11 mouse cellular contexts compared by ENCODE assay signal in the genomic region with DNA sequence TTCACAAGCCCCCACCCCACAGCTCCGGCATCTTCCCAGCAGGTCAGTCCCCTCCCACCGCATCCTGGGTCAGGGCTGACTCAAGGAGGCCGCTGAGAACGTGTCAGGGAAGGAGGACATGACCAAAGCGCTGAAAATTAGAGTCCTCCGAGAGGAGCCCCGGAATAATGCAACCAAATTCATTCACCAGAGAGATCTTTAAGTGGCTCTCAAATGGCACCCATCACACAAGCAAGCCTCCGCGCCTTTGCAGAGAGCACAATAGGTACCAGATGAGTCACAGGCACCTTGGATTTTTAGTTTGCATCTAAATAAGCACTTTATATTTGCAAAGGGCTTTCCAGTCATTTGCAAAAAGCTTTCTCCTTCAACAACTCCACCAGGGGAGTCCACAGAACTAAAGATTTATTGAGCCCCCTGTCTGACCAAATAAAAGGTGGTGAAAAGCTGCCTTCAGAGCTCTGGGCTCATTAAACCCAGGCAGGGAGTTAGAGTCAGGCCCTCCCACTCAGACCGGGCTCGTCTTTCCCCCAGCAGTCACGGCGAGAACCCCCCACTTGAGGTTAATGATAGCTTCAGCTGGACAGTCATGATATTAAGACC. TPM values are rescaled to one million over a fixed set of nuclear protein-coding genes. Genes with fewer than 3 reads are reported as not detected.
DNase-seq lines count a peak whose midpoint lies in the region; ATAC-seq lines count a peak whose summit lies in the region.
"Had no signal": no experiment of that assay in that cellular context is flagged by ENCODE, and none has a peak within 500 bp of the region (broad histone marks: within the 10 kb centered on the region; RNA-seq: fewer than 3 reads in every experiment).

No protein-coding gene starts in this region.

- ATAC-seq in heart, embryonic 11.5 days (replicated peaks; ENCODE audit: insufficient number of reproducible peaks, low FRiP score, low TSS enrichment), result no peak
- no peak for ATAC-seq in hindbrain, embryonic 14.5 days (ENCODE audit: low FRiP score)
- peak; percentile 66 for ATAC-seq in neural tube, embryonic 11.5 days (ENCODE audit: insufficient read depth, low FRiP score, low TSS enrichment)
- no peak for ATAC-seq in CD4-positive, CD25-positive, alpha-beta regulatory T cell, adult 4 months
- ATAC-seq: liver, embryonic 12.5 days had no signal

- 0 out of 2 replicates have a peak, but pooled peaks cover 3% of the 10 kb centered on the region for H3K9me3 ChIP-seq in heart, embryonic 11.5 days (replicated peaks; ENCODE audit: control insufficient read depth, low read length)
- no peaks in the 10 kb centered on the region for H3K9me3 ChIP-seq in hindbrain, embryonic 14.5 days (ENCODE audit: control insufficient read depth, low read length)
- no peaks in the 10 kb centered on the region for H3K9me3 ChIP-seq in neural tube, embryonic 11.5 days (ENCODE audit: control insufficient read depth, low read length)
- H3K9me3 ChIP-seq: liver, embryonic 12.5 days had no signal

- no peak overlapping the region for H3K9ac ChIP-seq in heart, embryonic 11.5 days (ENCODE audit: low read depth, low read length)
- peak overlapping the region; percentile 39 for H3K9ac ChIP-seq in hindbrain, embryonic 14.5 days
- H3K9ac ChIP-seq in neural tube, embryonic 11.5 days (ENCODE audit: low read length), result no peak overlapping the region
- H3K9ac ChIP-seq: liver, embryonic 12.5 days had no signal

- no peaks in the 10 kb centered on the region for H3K36me3 ChIP-seq in heart, embryonic 11.5 days (ENCODE audit: control insufficient read depth, insufficient read depth, low read length)
- H3K36me3 ChIP-seq in hindbrain, embryonic 14.5 days (replicated peaks; ENCODE audit: control insufficient read depth, insufficient read depth), result no peaks in the 10 kb centered on the region
- no peaks in the 10 kb centered on the region for H3K36me3 ChIP-seq in neural tube, embryonic 11.5 days (ENCODE audit: control insufficient read depth, insufficient read depth, low read length)
- H3K36me3 ChIP-seq: liver, embryonic 12.5 days had no signal

- no peak for DNase-seq in heart, postnatal 25 days (ENCODE audit: low spot score)
- peak; percentile 8 for DNase-seq in embryo, embryonic 9.5 days (ENCODE audit: extremely low spot score)
- DNase-seq in hindbrain, embryonic 14.5 days (ENCODE audit: low spot score), result no peak
- peak; percentile 38 for DNase-seq in neural tube, embryonic 11.5 days (ENCODE audit: low spot score)
- DNase-seq in B cell, adult 2 months, result no peak
- no peak for DNase-seq in lung, postnatal 14 days
- DNase-seq: cerebellum, adult 18-20 months had no signal

- H3K27me3 ChIP-seq in heart, embryonic 11.5 days (ENCODE audit: control insufficient read depth, insufficient read depth, low read length), result no peaks in the 10 kb centered on the region
- H3K27me3 ChIP-seq in hindbrain, embryonic 14.5 days (ENCODE audit: control insufficient read depth, insufficient read depth, low read length), result no peaks in the 10 kb centered on the region
- H3K27me3 ChIP-seq in neural tube, embryonic 11.5 days (ENCODE audit: control insufficient read depth, insufficient read depth, low read length), result no peaks in the 10 kb centered on the region
- H3K27me3 ChIP-seq: liver, embryonic 12.5 days had no signal

- H3K27ac ChIP-seq in heart, embryonic 11.5 days (ENCODE audit: low read depth, low read length), result no peak overlapping the region
- H3K27ac ChIP-seq in hindbrain, embryonic 14.5 days, result no peak overlapping the region
- peak overlapping the region; percentile 60; the same call in 1 of the 2 replicates for H3K27ac ChIP-seq in neural tube, embryonic 11.5 days (ENCODE audit: low read depth, low read length)
- H3K27ac ChIP-seq: liver, embryonic 12.5 days had no signal

- no peak overlapping the region for H3K4me3 ChIP-seq in heart, embryonic 11.5 days (ENCODE audit: low read depth, low read length)
- no peak overlapping the region for H3K4me3 ChIP-seq in hindbrain, embryonic 14.5 days (replicated peaks; ENCODE audit: low read length)
- no peak overlapping the region for H3K4me3 ChIP-seq in neural tube, embryonic 11.5 days (ENCODE audit: low read depth, low read length)
- H3K4me3 ChIP-seq: liver, embryonic 12.5 days had no signal

- intact Hi-C loops in heart, postnatal 25 days (cut with DNase I), result loop anchor here (5.0 to 10.0 kb wide), 2 partner anchors 963 to 1525 kb away; no protein-coding TSS in a partner anchor

- H3K4me1 ChIP-seq in heart, embryonic 11.5 days (ENCODE audit: control insufficient read depth, insufficient read depth, low read length), result peaks cover 8% of the 10 kb centered on the region; the same call in 1 of the 2 replicates
- H3K4me1 ChIP-seq in hindbrain, embryonic 14.5 days (replicated peaks; ENCODE audit: control insufficient read depth, insufficient read depth, low read length), result 0 out of 2 replicates have a peak, but pooled peaks cover 7% of the 10 kb centered on the region
- H3K4me1 ChIP-seq in neural tube, embryonic 11.5 days (ENCODE audit: control insufficient read depth, insufficient read depth, low read length), result peaks cover 8% of the 10 kb centered on the region
- H3K4me1 ChIP-seq: liver, embryonic 12.5 days had no signal

- H3K4me2 ChIP-seq in heart, embryonic 11.5 days, result peak overlapping the region; percentile 6; the same call in 1 of the 2 replicates
- H3K4me2 ChIP-seq in hindbrain, embryonic 14.5 days (replicated peaks), result 0 out of 2 replicates have a peak overlapping the region, but pooled peaks have one; percentile 17
- H3K4me2 ChIP-seq in neural tube, embryonic 11.5 days (ENCODE audit: low read depth), result peak overlapping the region; percentile 12
- H3K4me2 ChIP-seq: liver, embryonic 12.5 days had no signal

- 18% methylated on average over 13 of the region's 13 CpGs for WGBS in heart, embryonic 11.5 days (ENCODE audit: insufficient replicate concordance)
- WGBS in hindbrain, embryonic 14.5 days, result 7% methylated on average over 13 of the region's 13 CpGs
- WGBS in neural tube, embryonic 11.5 days, result 4% methylated on average over 13 of the region's 13 CpGs

RNA-seq across cellular contexts. Expression of gene Drd3, which starts 46.4 kb away (rescaled TPM):
- polyA plus RNA-seq in heart, embryonic 11.5 days (2014; fragmentation: Nextera tagmentation; extraction: Ambion mirVana), result not detected in 2 replicates
- not detected for total RNA-seq in heart, postnatal 25 days (2021)
- not detected in 2 replicates for polyA plus RNA-seq in hindbrain, embryonic 14.5 days (2014; fragmentation: Nextera tagmentation; extraction: Ambion mirVana)
- not detected in 2 replicates for polyA plus RNA-seq in neural tube, embryonic 11.5 days (2014; fragmentation: Nextera tagmentation; extraction: Ambion mirVana)
- not detected for polyA plus RNA-seq in CD4-positive, CD25-positive, alpha-beta regulatory T cell, adult 4 months (2017; shearing (Covaris generic))
- total RNA-seq: heart, adult 8-10 months had no signal
- polyA plus RNA-seq: liver, embryonic 12.5 days had no signal

Comparison
In these comparisons a context has a peak if more than half of its experiments do, and no peak if none do; other contexts are left out.
1. DNase-seq: peak in embryo, embryonic 9.5 days (single experiment) and neural tube, embryonic 11.5 days (single experiment); none in heart, postnatal 25 days (single experiment), hindbrain, embryonic 14.5 days (single experiment), B cell, adult 2 months (0 of 2) and lung, postnatal 14 days (single experiment).
2. Peak in every context shown above with its lines, with median percentiles within 50 percentile points of each other: H3K4me2 ChIP-seq.